Comparison of ENCODE assay signal across 8 mouse cellular contexts in genomic region chr14:14984710-14985647, GRCm38 (mm10).
DNase-seq lines count a peak whose midpoint lies in the region.

No protein-coding gene starts in this region.

- peak; percentile 66 for DNase-seq in R1 (ENCODE audit: low read depth, low spot score)
- peak; percentile 88 to 89 for DNase-seq in cerebellum, postnatal 10 days
- DNase-seq in gastrocnemius, adult 18-20 months (ENCODE audit: low spot score): peak; percentile 16
- DNase-seq in hindlimb bud, embryonic 11.5 days (ENCODE audit: extremely low spot score, low read depth, low spot score): peak; percentile 53
- peak; percentile 2 for DNase-seq in left cerebral cortex, adult 11 months (ENCODE audit: low spot score)
- DNase-seq in mesoderm, embryonic 11.5 days (ENCODE audit: low read depth, low spot score): peak; percentile 88
- peak; percentile 63 for DNase-seq in right cerebral cortex, postnatal 25 days
- peak; percentile 53 for DNase-seq in urinary bladder, postnatal 25 days (ENCODE audit: low spot score)

Comparison
In these comparisons a context has a peak if more than half of its experiments do, and no peak if none do; other contexts are left out.
1. Peak in every context shown above with its lines: DNase-seq.
2. DNase-seq: peak in every context shown above with its lines; median percentile 88 in cerebellum, postnatal 10 days; 88 in mesoderm, embryonic 11.5 days; 66 in R1; 63 in right cerebral cortex, postnatal 25 days; 53 in hindlimb bud, embryonic 11.5 days; 53 in urinary bladder, postnatal 25 days; 16 in gastrocnemius, adult 18-20 months; 2 in left cerebral cortex, adult 11 months.